Mouse (Mus musculus) midbrain, postnatal 0 days (tissue): ENCODE results near the gene Zfp618. TPM values are rescaled to one million over a fixed set of nuclear protein-coding genes. Genes with fewer than 3 reads are reported as not detected.
A peak's percentile ranks its signal among the peaks of the same experiment; 100 is the strongest.

Source experiments
- ATAC-seq: fragments of 200-750 bp; cut with Nextera tagmentation; 2 replicates; pipeline ENCODE4 v1.8.0; 2017; ENCODE audit warnings: moderate number of reproducible peaks, mild to moderate bottlenecking, moderate TSS enrichment, moderate library complexity; ENCODE audit not compliant: low FRiP score
- DNase-seq: peaks from one replicate; pipeline ENCODE4 v3.0.0-alpha.2; 2015; ENCODE audit warnings: low spot score
- H3K27ac ChIP-seq: fragments of 300-500 bp; sonication (generic); 2 replicates; pipeline ENCODE4 v1.5.1; 2014; ENCODE audit warnings: low read depth, mild to moderate bottlenecking, low read length, mixed read lengths
- H3K27me3 ChIP-seq: fragments of 300-500 bp; sonication (generic); 2 replicates; pipeline ENCODE4 v1.6.1; 2014; ENCODE audit warnings: low read length, control low read depth, mixed read lengths; ENCODE audit not compliant: insufficient read depth
- H3K36me3 ChIP-seq: fragments of 300-500 bp; sonication (generic); 2 replicates; pipeline ENCODE4 v1.6.1; 2014; ENCODE audit warnings: low read length, control low read depth, mixed read lengths; ENCODE audit not compliant: insufficient read depth
- H3K4me1 ChIP-seq: fragments of 300-500 bp; sonication (generic); 2 replicates; pipeline ENCODE4 v1.6.1; 2014; ENCODE audit warnings: mild to moderate bottlenecking, control low read depth, antibody characterized with exemption, low read length, mixed read lengths; ENCODE audit not compliant: insufficient read depth
- H3K4me2 ChIP-seq: fragments of 300-500 bp; sonication (generic); 2 replicates; pipeline ENCODE4 v1.6.1; 2014; ENCODE audit warnings: low read depth, mild to moderate bottlenecking, low read length, mixed read lengths; ENCODE audit not compliant: poor library complexity, severe bottlenecking
- H3K4me3 ChIP-seq: fragments of 300-500 bp; sonication (generic); 2 replicates; pipeline ENCODE4 v1.5.1; 2014; ENCODE audit warnings: low read depth, mild to moderate bottlenecking, low read length, moderate library complexity
- H3K9ac ChIP-seq: fragments of 300-500 bp; sonication (generic); replicated peaks from 2 replicates; pipeline ENCODE4 v1.6.1; 2014; ENCODE audit warnings: mild to moderate bottlenecking, low read length, moderate library complexity, mixed read lengths; ENCODE audit not compliant: poor library complexity, severe bottlenecking
- H3K9me3 ChIP-seq: fragments of 300-500 bp; sonication (generic); 2 replicates; pipeline ENCODE4 v1.6.1; 2016; ENCODE audit warnings: low read length, control low read depth
- CTCF ChIP-seq: IDR thresholded peaks from 2 replicates; pipeline ENCODE4 v1.5.1; 2016; ENCODE audit warnings: antibody characterized with exemption, mild to moderate bottlenecking
- WGBS: fragments of 180-500 bp; shearing (Covaris S2); extraction: QIAGEN DNeasy Blood & Tissue Kit; methylation state at CpG from one replicate; pipeline ENCODE4 v1.1.7; 2014; 5-methylcytosine and 5-hydroxymethylcytosine counted together
- polyA plus RNA-seq: library from polyadenylated mRNA; unstranded; fragments of >200 nt; fragmentation: Nextera tagmentation; extraction: Ambion mirVana; gene quantifications from 2 replicates; pipeline ENCODE4 v1.2.1, GENCODE M21; 2015
- total RNA-seq: library from RNA; depleted of rRNA; stranded (reverse); fragments of >200 nt; gene quantifications from 2 replicates; pipeline ENCODE4 v1.2.3, GENCODE M21; 2014

Zfp618 gene
- total and polyA plus RNA-seq, 2 experiments from 2014 or later = 18.2 to 32.4 TPM

DNA sequence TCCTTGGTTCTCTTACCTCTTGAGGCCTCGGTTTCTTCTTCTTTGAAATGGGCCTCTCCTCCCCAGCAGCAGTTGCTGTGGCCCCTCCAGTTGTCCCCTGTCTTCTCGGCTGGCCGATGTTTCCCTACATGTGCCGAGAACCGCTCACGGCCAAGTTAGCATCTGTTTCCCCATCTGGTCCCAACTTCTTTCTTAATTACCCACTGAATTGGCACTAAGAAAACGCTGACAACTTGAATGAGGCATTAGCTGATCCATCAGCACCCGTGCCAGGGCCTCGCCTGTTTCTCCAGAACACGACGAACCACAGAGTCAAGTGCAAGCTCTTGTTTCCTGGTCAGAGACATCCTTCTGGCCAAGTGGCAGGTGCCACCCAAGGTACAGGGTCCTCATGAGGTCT, 26.0 kb downstream of the Zfp618 start:
- Histone ChIP-seq H3K4me1 (no peaks in the 10 kb centered on the region), H3K9ac (no peak overlapping the region), H3K4me2 (no peak overlapping the region), H3K27ac (no peak overlapping the region), H3K4me3 (no peak overlapping the region), H3K9me3 (no peaks in the 10 kb centered on the region), H3K27me3 (no peaks in the 10 kb centered on the region), H3K36me3 (no peaks in the 10 kb centered on the region)
- 85% methylated on average over 11 of the region's 11 CpGs for WGBS
- no peak for TF ChIP-seq CTCF
- DNase-seq = peak; percentile 17
- no peak for ATAC-seq

DNA sequence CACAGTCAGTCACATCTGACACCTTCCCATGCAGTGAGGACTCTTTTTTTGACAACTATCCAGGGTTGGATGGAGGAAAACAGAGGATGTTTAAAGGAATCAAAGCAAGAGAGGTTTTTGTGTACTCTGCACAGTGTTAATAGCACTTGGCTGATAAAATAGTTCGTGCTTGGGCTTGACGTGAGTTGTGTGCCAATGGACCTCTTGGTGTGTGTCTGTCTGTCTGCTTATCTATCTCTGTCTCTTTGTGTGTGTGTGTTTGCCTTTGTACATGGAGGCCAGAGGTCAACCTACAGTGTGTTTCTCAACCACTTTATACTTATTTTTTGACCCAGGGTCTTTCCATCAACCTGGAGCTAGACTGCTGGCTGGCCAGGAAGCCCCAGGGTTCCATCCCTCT, 27.8 kb downstream of the Zfp618 start:
- Histone ChIP-seq H3K9me3 (no peaks in the 10 kb centered on the region), H3K9ac (no peak overlapping the region), H3K27me3 (no peaks in the 10 kb centered on the region), H3K4me1 (no peaks in the 10 kb centered on the region), H3K4me2 (no peak overlapping the region), H3K4me3 (no peak overlapping the region), H3K36me3 (no peaks in the 10 kb centered on the region), H3K27ac (no peak overlapping the region)
- no peak for TF ChIP-seq CTCF
- WGBS = 76% methylated on average over 2 of the region's 2 CpGs
- ATAC-seq (no peak), DNase-seq (no peak)

DNA sequence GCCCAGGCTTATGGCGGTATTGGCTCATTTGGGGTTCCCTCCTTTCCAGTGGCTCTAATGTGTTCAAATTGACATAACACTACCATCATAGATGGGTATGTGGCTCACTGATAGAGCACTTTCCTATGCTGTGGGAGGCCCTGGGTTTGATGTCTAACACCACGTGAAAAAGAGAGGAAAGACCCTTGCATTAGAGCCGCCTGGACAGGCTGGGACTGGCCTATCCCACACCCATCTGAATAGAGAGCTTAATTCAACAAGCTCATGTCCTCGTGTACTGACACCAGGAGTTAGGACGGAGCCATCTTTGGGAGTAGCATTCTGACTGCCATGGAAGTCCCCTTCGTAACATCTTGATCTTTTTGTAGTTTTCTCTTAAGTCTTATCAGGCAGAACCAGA, 32.2 kb downstream of the Zfp618 start:
- Histone ChIP-seq H3K27ac (no peak overlapping the region), H3K4me2 (no peak overlapping the region), H3K27me3 (no peaks in the 10 kb centered on the region), H3K36me3 (no peaks in the 10 kb centered on the region), H3K4me1 (peaks cover 5% of the 10 kb centered on the region; the same call in 1 of the 2 replicates), H3K9ac (no peak overlapping the region), H3K4me3 (no peak overlapping the region), H3K9me3 (no peaks in the 10 kb centered on the region)
- ATAC-seq = no peak
- DNase-seq = no peak
- WGBS = 80% methylated on average over 6 of the region's 6 CpGs
- no peak for TF ChIP-seq CTCF

DNA sequence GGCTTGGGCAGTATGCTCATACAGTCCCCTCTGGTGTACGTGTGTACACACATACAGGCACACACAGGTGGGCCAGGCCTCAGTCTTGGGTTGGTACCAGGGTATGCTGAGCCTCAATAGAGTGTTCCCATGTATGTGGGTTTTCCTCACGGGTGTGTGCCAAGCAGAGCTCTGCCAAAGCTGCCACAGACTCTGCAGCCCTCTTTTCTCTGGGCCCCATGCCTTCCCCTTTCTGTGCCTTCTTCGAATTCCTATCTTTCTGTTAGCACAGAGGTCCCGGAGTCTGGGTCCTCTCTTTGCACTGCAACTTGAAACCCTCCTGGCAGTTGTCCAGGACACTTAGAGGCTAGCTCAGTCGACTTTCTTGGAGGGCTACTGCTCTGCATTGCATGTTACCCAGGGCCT, 33.1 kb downstream of the Zfp618 start:
- no peak overlapping the region for H3K4me2 ChIP-seq
- H3K9ac ChIP-seq = no peak overlapping the region
- H3K4me1 ChIP-seq = peaks cover 5% of the 10 kb centered on the region; the same call in 1 of the 2 replicates
- H3K27me3 ChIP-seq = no peaks in the 10 kb centered on the region
- no peak overlapping the region for H3K27ac ChIP-seq
- no peaks in the 10 kb centered on the region for H3K9me3 ChIP-seq
- H3K36me3 ChIP-seq = no peaks in the 10 kb centered on the region
- H3K4me3 ChIP-seq = no peak overlapping the region
- ATAC-seq (peak; percentile 35; the same call in 1 of the 2 replicates), DNase-seq (peak; percentile 80)
- WGBS = 41% methylated on average over 5 of the region's 5 CpGs
- no peak for TF ChIP-seq CTCF

DNA sequence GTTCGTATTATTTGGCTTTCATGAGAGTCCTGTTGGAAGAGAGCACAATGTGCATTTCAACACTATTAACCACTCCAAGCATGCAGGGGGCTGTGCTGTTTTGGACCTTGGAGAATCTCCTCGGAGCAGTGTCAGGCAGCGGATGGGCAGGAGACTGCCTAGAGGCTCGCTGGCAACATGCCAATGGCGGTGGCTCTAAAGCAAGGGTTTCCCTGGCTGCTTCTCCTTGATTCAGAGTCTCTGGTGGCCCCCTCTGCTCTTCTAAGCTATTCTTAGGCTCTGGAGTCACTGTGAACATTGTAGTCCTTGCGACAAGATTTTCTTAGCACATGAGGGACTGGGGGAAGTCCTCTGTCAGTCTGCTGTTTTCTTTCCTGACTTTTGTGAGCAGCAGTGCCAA, 33.5 kb downstream of the Zfp618 start:
- 34% methylated on average over 6 of the region's 6 CpGs for WGBS
- DNase-seq (peak; percentile 75), ATAC-seq (no peak)
- no peak for TF ChIP-seq CTCF
- no peak overlapping the region for H3K4me2 ChIP-seq
- H3K9me3 ChIP-seq = no peaks in the 10 kb centered on the region
- H3K4me3 ChIP-seq = no peak overlapping the region
- H3K27me3 ChIP-seq = no peaks in the 10 kb centered on the region
- no peaks in the 10 kb centered on the region for H3K36me3 ChIP-seq
- no peak overlapping the region for H3K9ac ChIP-seq
- H3K4me1 ChIP-seq = peaks cover 5% of the 10 kb centered on the region; the same call in 1 of the 2 replicates
- no peak overlapping the region for H3K27ac ChIP-seq

DNA sequence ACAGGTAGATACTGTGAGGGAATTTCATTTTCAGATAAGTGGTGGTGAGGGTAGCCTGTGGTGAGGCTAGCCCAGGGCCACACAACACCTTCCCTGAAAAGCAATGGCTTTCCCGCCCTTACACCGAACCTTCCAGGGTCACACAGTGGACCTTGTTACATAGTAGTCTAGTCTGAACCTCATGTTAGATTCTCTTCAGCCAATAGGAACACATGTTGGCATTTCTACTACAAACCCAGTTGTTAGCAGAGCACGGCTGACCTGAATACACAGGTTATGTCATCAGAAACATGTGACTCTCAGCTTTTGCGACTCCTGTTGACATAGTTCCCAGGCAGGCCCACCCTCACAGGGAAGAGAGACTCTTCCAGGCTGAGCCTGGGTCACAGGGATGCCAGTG, 33.9 kb downstream of the Zfp618 start:
- Histone ChIP-seq H3K36me3 (no peaks in the 10 kb centered on the region), H3K4me3 (no peak overlapping the region), H3K9me3 (no peaks in the 10 kb centered on the region), H3K4me1 (peaks cover 5% of the 10 kb centered on the region; the same call in 1 of the 2 replicates), H3K27me3 (no peaks in the 10 kb centered on the region), H3K27ac (no peak overlapping the region), H3K9ac (no peak overlapping the region), H3K4me2 (no peak overlapping the region)
- no peak for ATAC-seq
- no peak for DNase-seq
- TF ChIP-seq CTCF = no peak
- 80% methylated on average over 4 of the region's 4 CpGs for WGBS
